Mouse (Mus musculus): Measurements from ENCODE around the gene Gm1043.

Gene Gm1043

DNA sequence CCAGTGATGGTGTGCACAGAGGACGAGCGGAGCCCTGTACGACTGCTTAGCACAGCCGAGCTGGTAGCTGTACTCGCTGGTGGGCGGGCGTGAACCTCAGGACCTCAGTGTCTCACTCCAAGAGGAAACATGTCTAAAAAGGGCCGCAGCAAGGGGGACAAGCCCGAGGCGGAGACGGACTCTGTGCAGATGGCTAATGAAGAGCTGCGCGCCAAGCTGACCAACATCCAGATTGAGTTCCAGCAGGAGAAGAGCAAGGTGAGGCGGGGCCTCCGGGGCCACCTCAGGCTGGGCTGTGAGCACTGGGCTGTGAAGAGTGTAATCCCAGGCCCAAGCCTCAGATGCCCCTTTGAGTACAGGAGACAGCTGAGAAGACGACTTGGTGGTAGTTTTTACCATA lies at the start of gene Gm1043:
Gene Gm1043 (plus strand): TSS at position 130 of the 400 bp plus-strand sequence.
- DNase-seq (ENCODE audit: low spot score in 2 of 2), result no peak

DNA sequence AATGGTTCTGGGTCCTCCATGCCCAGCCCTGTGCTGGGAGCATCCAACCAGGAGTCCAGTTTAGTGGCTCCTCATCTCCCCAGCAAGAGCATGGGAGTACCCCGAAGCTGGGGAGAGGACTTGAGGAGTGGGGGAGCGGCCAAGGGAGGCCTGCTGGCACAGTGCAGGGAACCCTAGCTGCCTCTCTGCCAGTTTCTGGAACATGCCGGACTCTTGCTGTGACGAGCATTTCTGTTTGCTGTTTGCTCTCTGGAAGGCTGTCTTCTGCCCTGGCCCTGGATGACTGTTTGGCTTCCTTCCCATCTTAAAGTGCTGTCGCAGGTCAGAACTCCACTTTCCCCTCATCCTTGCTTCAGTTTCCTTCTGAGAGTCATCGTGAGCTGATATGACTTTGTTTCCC lies 49.3 kb upstream of the Gm1043 start:
- DNase-seq (ENCODE audit: low spot score in 2 of 2), result no peak

- no peak for DNase-seq (ENCODE audit: low spot score in 2 of 2)
These were observed 48.3 kb upstream of the Gm1043 start for GRCm38 (mm10) chr5:37036884-37037283.

DNA sequence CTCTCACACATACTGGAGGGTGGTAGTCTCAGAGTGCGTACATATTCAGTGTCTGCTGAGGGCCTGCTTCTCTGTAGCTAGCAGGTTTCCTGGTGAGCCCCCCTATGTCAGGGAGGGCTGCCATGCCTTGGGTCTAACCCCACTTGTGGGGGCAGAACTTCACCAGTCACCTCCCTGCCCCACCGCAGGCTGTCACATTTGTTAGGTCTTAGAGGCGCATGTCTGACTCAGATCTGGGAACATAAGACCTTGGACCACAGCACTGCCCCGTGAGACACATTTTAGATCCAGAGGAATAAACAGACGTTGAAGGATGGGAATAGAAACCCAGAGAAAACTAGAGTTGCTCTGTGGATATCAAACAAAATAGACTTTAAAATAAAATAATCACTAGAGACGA lies 45.3 kb upstream of the Gm1043 start:
- no peak for DNase-seq (ENCODE audit: low spot score in 2 of 2)

GRCm38 (mm10) chr5:37040711-37041110 lies 44.5 kb upstream of the Gm1043 start:
- DNase-seq (ENCODE audit: low spot score in 2 of 2), result no peak

- DNase-seq (ENCODE audit: low spot score in 2 of 2), result no peak
These were observed 43.5 kb upstream of the Gm1043 start for GRCm38 (mm10) chr5:37041651-37042050.

- no peak for DNase-seq (ENCODE audit: low spot score in 2 of 2)
These were observed 42.2 kb upstream of the Gm1043 start for GRCm38 (mm10) chr5:37042934-37043333.

GRCm38 (mm10) chr5:37044793-37045192 lies 40.4 kb upstream of the Gm1043 start:
- DNase-seq (ENCODE audit: low spot score in 2 of 2), result peak in 1 of 2 experiments; percentile 14

DNA sequence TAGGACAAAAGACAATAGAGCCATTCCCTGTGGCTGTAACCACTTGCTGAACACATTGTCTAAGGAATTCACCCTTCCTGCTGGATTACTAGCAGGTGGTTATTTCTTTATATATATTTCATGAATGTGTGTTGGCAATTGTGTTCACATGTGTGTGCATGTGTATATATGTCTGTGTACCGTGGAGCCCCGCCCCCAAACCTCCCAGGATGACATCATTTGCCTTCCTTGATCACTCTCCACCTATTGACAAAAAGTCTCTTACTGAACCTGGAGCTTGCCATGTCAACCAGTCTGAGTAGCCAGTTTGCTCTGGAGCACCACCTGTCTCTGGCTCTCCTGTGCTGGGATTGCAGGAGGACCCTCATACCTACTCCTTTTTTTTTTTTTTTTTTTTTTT lies 39.6 kb upstream of the Gm1043 start:
- DNase-seq (ENCODE audit: low spot score in 2 of 2), result no peak

DNA sequence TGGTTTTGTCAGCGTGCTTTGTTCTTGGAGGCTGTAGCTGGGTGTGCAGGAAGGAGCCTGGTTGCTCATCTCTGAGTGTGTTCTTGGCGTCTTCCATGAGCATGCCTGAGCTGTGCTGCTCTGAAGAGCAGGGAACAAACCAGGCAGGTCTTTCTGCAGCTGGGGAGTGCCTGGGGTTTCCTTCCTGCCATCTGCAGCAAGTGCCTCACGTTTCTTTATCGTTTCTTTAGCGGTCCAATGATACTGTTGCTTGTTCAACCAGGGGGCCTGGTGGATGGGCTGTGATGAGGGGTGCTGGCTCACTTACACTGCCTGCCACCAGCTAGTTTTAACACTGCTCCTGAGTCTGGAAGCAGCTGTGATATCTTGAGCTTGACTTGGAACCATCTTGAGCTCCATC lies 38.4 kb upstream of the Gm1043 start:
- no peak for DNase-seq (ENCODE audit: low spot score in 2 of 2)

DNA sequence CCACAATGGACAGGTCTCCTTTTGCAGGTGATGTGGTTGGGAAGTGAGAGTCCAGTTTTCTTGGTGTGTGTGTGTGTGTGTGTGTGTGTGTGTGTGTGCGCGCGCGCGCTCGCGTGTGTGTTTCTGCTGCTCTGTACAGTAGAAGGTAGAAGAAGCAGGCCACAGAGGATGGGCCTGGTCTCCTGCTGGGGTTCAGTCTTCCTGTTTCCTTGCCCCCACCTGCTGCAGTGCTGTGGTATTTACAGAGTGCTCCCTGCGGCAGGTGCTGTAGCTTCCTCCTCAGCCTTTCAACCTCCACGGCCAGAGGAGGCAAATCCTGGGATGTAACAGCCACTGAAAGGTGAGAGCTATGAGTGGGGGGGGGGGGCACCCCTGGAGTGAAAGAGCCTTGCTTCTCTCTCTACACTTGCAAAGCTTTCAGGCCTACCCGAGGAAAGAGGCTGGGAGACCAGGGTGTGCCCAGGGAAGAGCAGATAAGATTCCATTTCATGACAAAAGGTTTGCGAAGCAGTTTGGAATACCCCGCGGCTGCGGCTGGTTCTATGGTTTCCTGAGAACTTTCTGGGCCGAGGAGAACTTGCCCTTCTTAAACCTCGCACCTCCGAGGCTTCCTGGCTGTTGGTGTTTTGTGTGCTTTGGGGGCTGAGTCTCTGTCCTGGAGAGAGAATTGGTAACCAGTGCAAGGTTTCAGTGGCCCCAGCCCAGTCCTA lies 37.8 kb upstream of the Gm1043 start:
- no peak for DNase-seq (ENCODE audit: low spot score in 2 of 2)

DNA sequence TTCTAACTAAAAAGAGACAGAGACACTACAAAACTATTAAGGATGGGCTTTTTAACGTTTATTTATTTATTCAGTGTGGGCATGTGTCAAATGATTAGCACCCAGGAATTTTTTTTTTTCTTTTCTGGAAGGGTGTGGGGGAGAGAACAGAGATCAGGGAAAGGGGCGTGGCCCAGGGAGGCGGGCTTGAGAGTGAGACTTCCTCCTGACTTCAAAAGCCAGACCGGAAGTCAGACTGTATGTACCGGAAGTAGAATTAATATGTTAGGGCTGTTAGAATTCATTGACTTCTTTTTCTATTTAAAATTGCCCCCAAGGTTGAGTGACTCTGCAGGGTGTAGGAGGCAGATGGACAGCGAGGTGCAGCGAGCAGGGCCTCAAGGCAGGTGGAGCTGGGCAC lies 37.2 kb upstream of the Gm1043 start:
- DNase-seq (ENCODE audit: low spot score in 2 of 2), result no peak

- no peak for DNase-seq (ENCODE audit: low spot score in 2 of 2)
These were observed 36.1 kb upstream of the Gm1043 start for GRCm38 (mm10) chr5:37049111-37049510.

GRCm38 (mm10) chr5:37050521-37051373 lies 34.4 kb upstream of the Gm1043 start:
- no peak for DNase-seq (ENCODE audit: low spot score in 2 of 2)

DNA sequence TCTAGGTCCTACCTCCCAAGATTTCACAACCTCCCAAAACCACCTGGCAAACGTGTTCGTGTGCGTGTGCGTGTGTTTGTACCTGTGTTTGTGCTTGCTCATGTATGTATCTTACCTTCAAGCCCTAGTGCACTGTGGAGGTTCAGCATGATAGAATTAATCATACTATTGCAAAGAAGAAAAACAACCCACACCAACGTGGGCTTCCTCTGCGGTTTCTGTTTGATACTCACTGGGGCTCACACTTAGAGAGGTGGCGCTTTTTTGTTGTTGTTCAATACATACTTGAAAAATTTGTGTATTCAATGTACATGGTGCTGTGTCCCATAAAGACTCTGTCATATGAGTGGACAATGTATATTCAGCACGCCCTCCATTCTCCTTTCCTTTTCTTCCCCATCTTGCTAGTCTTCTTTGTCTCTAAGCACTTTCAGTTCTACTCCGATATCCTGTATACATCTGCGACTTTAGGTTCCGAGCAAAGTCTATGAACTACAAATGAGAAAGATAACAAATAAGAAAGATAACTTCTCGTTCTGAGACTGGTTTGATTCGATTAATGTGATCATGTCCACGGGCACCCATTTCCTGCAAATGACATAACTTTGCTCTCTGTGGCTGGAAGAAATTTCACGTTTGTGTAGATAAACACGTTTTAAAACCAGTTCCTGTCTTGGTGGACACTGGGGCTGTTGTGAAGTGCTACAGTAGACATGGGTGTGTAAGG lies 33.6 kb upstream of the Gm1043 start:
- DNase-seq (ENCODE audit: low spot score in 2 of 2), result no peak

DNA sequence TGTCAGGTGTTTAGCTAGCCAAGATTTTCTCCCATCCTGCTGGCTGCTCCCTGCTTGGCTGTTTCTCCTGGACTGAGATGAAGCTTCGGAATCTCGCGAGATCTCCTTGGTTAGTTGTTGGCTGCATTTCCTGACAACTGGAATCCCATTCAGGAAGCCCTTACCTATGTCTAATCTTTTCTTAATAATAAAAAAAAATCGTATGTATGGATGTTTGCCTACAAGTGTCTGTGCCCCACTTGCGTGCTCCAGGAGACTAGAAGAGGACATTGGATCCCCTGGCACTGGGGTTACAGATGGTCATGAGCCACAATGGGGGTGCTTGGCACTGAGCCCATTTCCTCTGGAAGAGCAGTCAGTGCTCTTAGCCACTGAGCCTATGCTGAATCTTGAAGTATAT lies 32.3 kb upstream of the Gm1043 start:
- DNase-seq (ENCODE audit: low spot score in 2 of 2), result no peak

- no peak for DNase-seq (ENCODE audit: low spot score in 2 of 2)
These were observed 29.4 kb upstream of the Gm1043 start for GRCm38 (mm10) chr5:37055789-37056188.

DNA sequence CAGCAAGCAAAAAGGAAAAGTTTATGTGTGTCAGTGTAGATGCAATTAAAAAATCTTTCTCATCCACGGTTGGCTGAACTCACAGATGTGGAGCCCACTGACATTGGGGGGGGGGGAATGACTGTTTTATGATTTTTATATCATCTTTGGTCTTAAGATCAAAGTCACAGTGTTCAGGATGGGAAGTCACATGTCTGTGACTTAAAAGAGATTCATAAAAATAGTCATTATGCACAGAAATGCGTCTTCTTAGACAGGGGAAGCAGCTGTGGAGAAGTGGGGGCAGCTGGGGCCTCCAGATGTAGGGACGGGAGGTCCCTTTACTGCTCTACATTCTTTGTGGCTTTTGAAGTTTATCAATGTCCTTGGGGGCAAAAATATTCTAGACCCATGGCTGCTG lies 28.7 kb upstream of the Gm1043 start:
- DNase-seq (ENCODE audit: low spot score in 2 of 2), result no peak

DNA sequence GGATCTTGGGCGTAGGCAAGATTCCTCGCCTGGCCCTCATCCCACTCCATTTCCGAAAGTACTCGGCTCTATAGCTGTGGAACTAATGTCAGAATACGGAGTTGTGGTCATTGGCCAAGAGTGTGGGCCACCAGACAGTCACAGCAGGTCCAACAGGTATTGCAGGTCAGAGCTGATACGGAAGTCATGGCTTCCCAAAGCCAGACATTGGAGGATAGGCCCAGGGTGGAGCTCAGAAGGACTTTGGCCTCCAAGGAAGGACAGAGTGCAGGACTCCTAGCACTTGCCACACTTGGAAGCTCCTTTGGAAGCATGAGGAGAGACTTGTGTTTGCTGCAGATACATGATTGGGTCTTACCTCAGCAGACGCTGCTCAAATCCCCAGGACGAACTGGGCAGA lies 23.6 kb upstream of the Gm1043 start:
- no peak for DNase-seq (ENCODE audit: low spot score in 2 of 2)

GRCm38 (mm10) chr5:37064454-37065449 lies 20.4 kb upstream of the Gm1043 start:
- DNase-seq (ENCODE audit: low spot score in 2 of 2), result no peak

Measured in heart, adult 9 months (tissue).